Mouse (Mus musculus): ENCODE results near the gene Nup214. TPM values are rescaled to one million over a fixed set of nuclear protein-coding genes. Genes with fewer than 3 reads are reported as not detected.

The Nup214 gene
- total RNA-seq, 1 experiment: 74.3 TPM

- no peak overlapping the region for H3K9ac ChIP-seq (ENCODE audit: insufficient read depth, low read depth, low read length, poor library complexity, severe bottlenecking)
- peaks cover 2% of the 10 kb centered on the region; the same call in 1 of the 2 replicates for H3K36me3 ChIP-seq (ENCODE audit: control insufficient read depth, insufficient read depth, low read length, poor library complexity, severe bottlenecking)
- no peak for TF ChIP-seq ZNF384 (IDR thresholded peaks at IDR 0.05; ENCODE audit: low read depth, low read length)
- TF ChIP-seq HCFC1 (IDR thresholded peaks at IDR 0.05; ENCODE audit: borderline replicate concordance, insufficient read depth, low read length): no peak
- no peak for TF ChIP-seq ZC3H11A (IDR thresholded peaks at IDR 0.05; ENCODE audit: borderline replicate concordance, low read depth, low read length)
- TF ChIP-seq MAFK (IDR thresholded peaks at IDR 0.05; ENCODE audit: insufficient read depth, low read depth, low read length): no peak
- no peaks in the 10 kb centered on the region for H3K9me3 ChIP-seq (ENCODE audit: control insufficient read depth, insufficient read depth, low read depth, low read length)
- H3K27ac ChIP-seq (ENCODE audit: insufficient read depth, low read depth, low read length, poor library complexity, severe bottlenecking): no peak overlapping the region
- no peak for DNase-seq (ENCODE audit: low read depth, low spot score)
- no peak overlapping the region for H3K4me3 ChIP-seq (ENCODE audit: insufficient read depth in 1 of 2, low read depth in 1 of 2, low read length in 2 of 2, poor library complexity in 1 of 2, severe bottlenecking in 1 of 2)
- peaks cover 0 to 12% of the 10 kb centered on the region in 2 experiments; a peak in 2 of 4 replicates for H3K4me1 ChIP-seq (ENCODE audit: control insufficient read depth in 2 of 2, insufficient read depth in 2 of 2, low read length in 2 of 2, poor library complexity in 1 of 2)
- in situ Hi-C loops (cut with MboI; ENCODE audit: low sequenced_read_pairs in 2 of 2, unreplicated experiment in 2 of 2): no loop called here
Observed at GRCm38 (mm10) chr2:31952236-31952635, 22.0 kb upstream of the Nup214 start.

GRCm38 (mm10) chr2:31952725-31953124, 21.5 kb upstream of the Nup214 start:
- Histone ChIP-seq H3K9ac (ENCODE audit: insufficient read depth, low read depth, low read length, poor library complexity, severe bottlenecking) (no peak overlapping the region), H3K4me1 (ENCODE audit: control insufficient read depth in 2 of 2, insufficient read depth in 2 of 2, low read length in 2 of 2, poor library complexity in 1 of 2) (peaks cover 0 to 13% of the 10 kb centered on the region in 2 experiments; a peak in 2 of 4 replicates), H3K27ac (ENCODE audit: insufficient read depth, low read depth, low read length, poor library complexity, severe bottlenecking) (no peak overlapping the region), H3K4me3 (ENCODE audit: insufficient read depth in 1 of 2, low read depth in 1 of 2, low read length in 2 of 2, poor library complexity in 1 of 2, severe bottlenecking in 1 of 2) (no peak overlapping the region), H3K36me3 (ENCODE audit: control insufficient read depth, insufficient read depth, low read length, poor library complexity, severe bottlenecking) (peaks cover 2% of the 10 kb centered on the region; the same call in 1 of the 2 replicates), H3K9me3 (ENCODE audit: control insufficient read depth, insufficient read depth, low read depth, low read length) (no peaks in the 10 kb centered on the region)
- in situ Hi-C loops (cut with MboI; ENCODE audit: low sequenced_read_pairs in 2 of 2, unreplicated experiment in 2 of 2): no loop called here
- DNase-seq (ENCODE audit: low read depth, low spot score): no peak
- TF ChIP-seq CHD2 (IDR thresholded peaks at IDR 0.05; ENCODE audit: low read depth, low read length) (no peak), MAFK (IDR thresholded peaks at IDR 0.05; ENCODE audit: insufficient read depth, low read depth, low read length) (no peak), ZC3H11A (IDR thresholded peaks at IDR 0.05; ENCODE audit: borderline replicate concordance, low read depth, low read length) (no peak)

- Histone ChIP-seq H3K27ac (ENCODE audit: insufficient read depth, low read depth, low read length, poor library complexity, severe bottlenecking) (no peak overlapping the region), H3K4me1 (ENCODE audit: control insufficient read depth in 2 of 2, insufficient read depth in 2 of 2, low read length in 2 of 2, poor library complexity in 1 of 2) (peaks cover 0 to 13% of the 10 kb centered on the region in 2 experiments; a peak in 2 of 4 replicates), H3K9me3 (ENCODE audit: control insufficient read depth, insufficient read depth, low read depth, low read length) (no peaks in the 10 kb centered on the region), H3K4me3 (ENCODE audit: insufficient read depth in 1 of 2, low read depth in 1 of 2, low read length in 2 of 2, poor library complexity in 1 of 2, severe bottlenecking in 1 of 2) (no peak overlapping the region), H3K9ac (ENCODE audit: insufficient read depth, low read depth, low read length, poor library complexity, severe bottlenecking) (no peak overlapping the region; the same call in 1 of the 2 replicates), H3K36me3 (ENCODE audit: control insufficient read depth, insufficient read depth, low read length, poor library complexity, severe bottlenecking) (peaks cover 2% of the 10 kb centered on the region; the same call in 1 of the 2 replicates)
- TF ChIP-seq CHD2 (IDR thresholded peaks at IDR 0.05; ENCODE audit: low read depth, low read length) (no peak), MAFK (IDR thresholded peaks at IDR 0.05; ENCODE audit: insufficient read depth, low read depth, low read length) (no peak), HCFC1 (IDR thresholded peaks at IDR 0.05; ENCODE audit: borderline replicate concordance, insufficient read depth, low read length) (no peak), ZC3H11A (IDR thresholded peaks at IDR 0.05; ENCODE audit: borderline replicate concordance, low read depth, low read length) (no peak), ZNF384 (IDR thresholded peaks at IDR 0.05; ENCODE audit: low read depth, low read length) (no peak)
- DNase-seq (ENCODE audit: low read depth, low spot score): no peak
- in situ Hi-C loops (cut with MboI; ENCODE audit: low sequenced_read_pairs in 2 of 2, unreplicated experiment in 2 of 2): no loop called here
Observed at GRCm38 (mm10) chr2:31953687-31954086, 20.5 kb upstream of the Nup214 start.

GRCm38 (mm10) chr2:31954779-31955181, 19.5 kb upstream of the Nup214 start:
- H3K27ac ChIP-seq (ENCODE audit: insufficient read depth, low read depth, low read length, poor library complexity, severe bottlenecking): no peak overlapping the region
- H3K9ac ChIP-seq (ENCODE audit: insufficient read depth, low read depth, low read length, poor library complexity, severe bottlenecking): no peak overlapping the region
- no peak overlapping the region for H3K4me3 ChIP-seq (ENCODE audit: insufficient read depth in 1 of 2, low read depth in 1 of 2, low read length in 2 of 2, poor library complexity in 1 of 2, severe bottlenecking in 1 of 2)
- in situ Hi-C loops (cut with MboI; ENCODE audit: low sequenced_read_pairs in 2 of 2, unreplicated experiment in 2 of 2): no loop called here
- no peak for TF ChIP-seq ZNF384 (IDR thresholded peaks at IDR 0.05; ENCODE audit: low read depth, low read length)
- TF ChIP-seq CHD2 (IDR thresholded peaks at IDR 0.05; ENCODE audit: low read depth, low read length): no peak
- TF ChIP-seq MAFK (IDR thresholded peaks at IDR 0.05; ENCODE audit: insufficient read depth, low read depth, low read length): no peak
- TF ChIP-seq ZC3H11A (IDR thresholded peaks at IDR 0.05; ENCODE audit: borderline replicate concordance, low read depth, low read length): no peak
- no peak for TF ChIP-seq HCFC1 (IDR thresholded peaks at IDR 0.05; ENCODE audit: borderline replicate concordance, insufficient read depth, low read length)
- no peaks in the 10 kb centered on the region for H3K9me3 ChIP-seq (ENCODE audit: control insufficient read depth, insufficient read depth, low read depth, low read length)
- no peak for DNase-seq (ENCODE audit: low read depth, low spot score)
- peaks cover 0 to 15% of the 10 kb centered on the region in 2 experiments; a peak in 2 of 4 replicates for H3K4me1 ChIP-seq (ENCODE audit: control insufficient read depth in 2 of 2, insufficient read depth in 2 of 2, low read length in 2 of 2, poor library complexity in 1 of 2)
- peaks cover 2% of the 10 kb centered on the region; the same call in 1 of the 2 replicates for H3K36me3 ChIP-seq (ENCODE audit: control insufficient read depth, insufficient read depth, low read length, poor library complexity, severe bottlenecking)

GRCm38 (mm10) chr2:31955686-31956085, 18.6 kb upstream of the Nup214 start:
- Histone ChIP-seq H3K9me3 (ENCODE audit: control insufficient read depth, insufficient read depth, low read depth, low read length) (no peaks in the 10 kb centered on the region), H3K27ac (ENCODE audit: insufficient read depth, low read depth, low read length, poor library complexity, severe bottlenecking) (no peak overlapping the region), H3K4me1 (ENCODE audit: control insufficient read depth in 2 of 2, insufficient read depth in 2 of 2, low read length in 2 of 2, poor library complexity in 1 of 2) (peaks cover 0 to 19% of the 10 kb centered on the region in 2 experiments; a peak in 2 of 4 replicates), H3K9ac (ENCODE audit: insufficient read depth, low read depth, low read length, poor library complexity, severe bottlenecking) (no peak overlapping the region), H3K4me3 (ENCODE audit: insufficient read depth in 1 of 2, low read depth in 1 of 2, low read length in 2 of 2, poor library complexity in 1 of 2, severe bottlenecking in 1 of 2) (no peak overlapping the region), H3K36me3 (ENCODE audit: control insufficient read depth, insufficient read depth, low read length, poor library complexity, severe bottlenecking) (peaks cover 2% of the 10 kb centered on the region; the same call in 1 of the 2 replicates)
- TF ChIP-seq MAFK (IDR thresholded peaks at IDR 0.05; ENCODE audit: insufficient read depth, low read depth, low read length) (no peak), ZC3H11A (IDR thresholded peaks at IDR 0.05; ENCODE audit: borderline replicate concordance, low read depth, low read length) (no peak), ZNF384 (IDR thresholded peaks at IDR 0.05; ENCODE audit: low read depth, low read length) (no peak), CHD2 (IDR thresholded peaks at IDR 0.05; ENCODE audit: low read depth, low read length) (no peak), HCFC1 (IDR thresholded peaks at IDR 0.05; ENCODE audit: borderline replicate concordance, insufficient read depth, low read length) (no peak)
- in situ Hi-C loops (cut with MboI; ENCODE audit: low sequenced_read_pairs in 2 of 2, unreplicated experiment in 2 of 2): no loop called here
- DNase-seq (ENCODE audit: low read depth, low spot score): no peak

Data from ES-E14 (cell line).